Mouse (Mus musculus) ES-Bruce4 (cell line): Measurements from ENCODE around the gene Bak1. TPM values are rescaled to one million over a fixed set of nuclear protein-coding genes. Genes with fewer than 3 reads are reported as not detected.

ENCODE experiments used
- H3K27ac ChIP-seq: 2 replicates; pipeline ENCODE4 v1.5.1; 2012; ENCODE audit warnings: low read length, inconsistent platforms; ENCODE audit not compliant: insufficient read depth
- H3K27me3 ChIP-seq: 2 replicates; pipeline ENCODE4 v1.6.1; 2012; ENCODE audit warnings: mild to moderate bottlenecking, low read length, inconsistent platforms; ENCODE audit not compliant: control insufficient read depth, poor library complexity, insufficient read depth, severe bottlenecking
- H3K36me3 ChIP-seq: 2 replicates; pipeline ENCODE4 v1.6.1; 2012; ENCODE audit warnings: inconsistent platforms, mild to moderate bottlenecking, low read length, moderate library complexity; ENCODE audit not compliant: control insufficient read depth, poor library complexity, insufficient read depth, severe bottlenecking
- H3K4me1 ChIP-seq: one replicate; pipeline ENCODE4 v1.8.1; 2011; ENCODE audit warnings: low read length; ENCODE audit not compliant: control insufficient read depth, insufficient read depth
- H3K4me3 ChIP-seq: 2 replicates; pipeline ENCODE4 v1.5.1; 2011; ENCODE audit warnings: low read depth, mild to moderate bottlenecking, low read length
- H3K9ac ChIP-seq: 2 replicates; pipeline ENCODE4 v1.6.1; 2012; ENCODE audit warnings: low read depth, mild to moderate bottlenecking, inconsistent platforms; ENCODE audit not compliant: poor library complexity, severe bottlenecking
- H3K9me3 ChIP-seq: replicated peaks from 2 replicates; pipeline ENCODE4 v1.6.1; 2012; ENCODE audit warnings: mild to moderate bottlenecking, low read length, inconsistent platforms; ENCODE audit not compliant: control insufficient read depth, poor library complexity, insufficient read depth, severe bottlenecking
- CTCF ChIP-seq: IDR thresholded peaks from one replicate; pipeline ENCODE4 v1.8.1; 2011; ENCODE audit warnings: low read depth, low read length
- EP300 ChIP-seq: IDR thresholded peaks from 2 replicates; pipeline ENCODE4 v1.6.1; 2011; ENCODE audit warnings: low read depth, low read length; ENCODE audit not compliant: insufficient read depth
- POLR2A ChIP-seq: IDR thresholded peaks from one replicate; pipeline ENCODE4 v1.8.1; 2011; ENCODE audit warnings: low read length; ENCODE audit not compliant: insufficient read depth
- polyA plus RNA-seq: library from polyadenylated mRNA; stranded (reverse); fragments of >200 nt; gene quantifications from 2 replicates; pipeline ENCODE4 v1.2.4, GENCODE M21; 2011; ENCODE audit warnings: low read depth; ENCODE audit not compliant: missing spikeins, insufficient read depth, insufficient read length

Bak1 gene
- polyA plus RNA-seq, 1 experiment = 66.6 TPM

DNA sequence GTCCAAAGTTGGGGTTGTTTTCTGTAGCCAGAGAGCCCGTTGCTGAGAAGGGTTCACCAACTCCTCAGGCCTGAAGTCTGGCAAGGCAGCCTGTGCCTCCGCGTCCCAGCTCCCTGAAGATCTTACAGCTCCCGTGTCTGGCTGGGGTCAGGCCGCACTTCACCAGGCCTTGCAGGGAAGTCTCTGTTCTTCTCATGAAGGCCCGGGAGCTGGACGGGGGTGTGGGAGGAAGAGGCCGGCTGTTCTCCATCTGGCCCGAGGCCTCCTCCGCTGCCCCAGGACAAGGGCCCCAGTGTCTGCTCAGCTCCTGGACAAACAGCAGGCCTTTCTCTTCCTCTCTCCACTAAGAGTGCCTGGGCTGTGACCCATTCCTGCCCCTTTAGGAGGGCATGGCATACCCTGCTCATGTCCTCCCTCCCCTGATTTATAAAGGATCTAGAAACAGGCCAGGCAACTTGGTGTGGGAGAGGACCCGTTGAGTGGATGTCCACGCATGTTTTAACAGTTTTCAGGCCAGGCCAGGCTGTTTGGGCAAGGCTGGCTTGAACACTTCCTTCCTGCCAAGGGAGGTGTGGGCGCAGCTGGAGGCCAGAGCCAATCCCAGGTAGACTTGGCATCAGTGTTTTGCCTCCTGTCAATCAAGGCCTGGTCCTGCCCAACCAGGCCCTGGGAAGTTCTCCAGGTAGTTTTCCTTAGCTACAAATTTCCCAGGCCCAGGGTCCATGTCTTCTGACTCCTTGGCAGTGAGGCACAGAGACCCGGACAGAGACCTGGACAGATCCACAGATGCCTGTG lies 19.8 kb upstream of the Bak1 start:
- no peaks in the 10 kb centered on the region for H3K9me3 ChIP-seq
- no peaks in the 10 kb centered on the region for H3K36me3 ChIP-seq
- H3K4me3 ChIP-seq = no peak overlapping the region
- no peaks in the 10 kb centered on the region for H3K27me3 ChIP-seq
- H3K27ac ChIP-seq = peak overlapping the region; percentile 62
- TF ChIP-seq POLR2A = no peak
- TF ChIP-seq EP300 = no peak
- TF ChIP-seq CTCF = no peak
- H3K4me1 ChIP-seq = peaks cover 13% of the 10 kb centered on the region
- H3K9ac ChIP-seq = no peak overlapping the region

DNA sequence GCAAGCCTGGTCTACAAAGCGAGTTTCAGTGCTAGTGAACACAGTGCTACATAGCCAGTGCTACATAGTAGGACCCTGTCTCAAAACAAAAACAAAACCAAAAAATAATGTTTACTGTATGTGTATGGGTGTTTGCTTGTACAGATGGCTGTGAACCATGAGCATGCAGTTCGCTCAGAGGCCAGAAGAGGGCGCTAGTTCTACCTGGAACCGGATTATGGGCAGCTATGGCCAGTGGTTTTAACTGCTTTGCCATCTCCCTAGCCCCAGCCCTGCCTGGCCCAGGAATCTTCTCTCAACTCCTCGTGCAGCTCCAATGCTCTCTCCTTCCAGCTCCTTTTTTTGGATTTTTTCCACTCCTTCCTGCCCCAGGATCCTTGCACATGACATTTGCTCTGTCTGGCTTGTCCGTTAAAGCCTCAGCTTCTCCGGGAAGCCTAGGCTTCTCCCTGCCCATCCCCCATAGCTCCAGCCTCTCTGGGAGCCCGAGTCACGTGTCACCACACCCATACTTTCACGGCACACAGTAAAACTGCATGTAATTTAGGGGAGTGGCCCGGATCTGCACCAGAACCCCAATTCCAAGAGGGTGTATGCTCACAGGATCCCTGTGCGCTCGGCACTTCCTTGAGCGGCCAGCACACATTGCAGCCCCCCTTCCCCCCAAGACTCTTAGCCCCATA lies 19.1 kb upstream of the Bak1 start:
- Histone ChIP-seq H3K4me1 (peaks cover 14% of the 10 kb centered on the region), H3K9ac (no peak overlapping the region), H3K27ac (peak overlapping the region; percentile 62), H3K36me3 (no peaks in the 10 kb centered on the region), H3K27me3 (no peaks in the 10 kb centered on the region), H3K9me3 (no peaks in the 10 kb centered on the region), H3K4me3 (no peak overlapping the region)
- TF ChIP-seq CTCF = peak; percentile 82
- no peak for TF ChIP-seq POLR2A
- TF ChIP-seq EP300 = 0 out of 2 replicates have a peak, but pooled peaks have one; percentile 3

- H3K4me3 ChIP-seq = no peak overlapping the region
- H3K27me3 ChIP-seq = no peaks in the 10 kb centered on the region
- H3K9me3 ChIP-seq = no peaks in the 10 kb centered on the region
- H3K27ac ChIP-seq = peak overlapping the region; percentile 8; the same call in 1 of the 2 replicates
- no peak for TF ChIP-seq CTCF
- no peak for TF ChIP-seq POLR2A
- TF ChIP-seq EP300 = no peak
- H3K9ac ChIP-seq = no peak overlapping the region
- H3K4me1 ChIP-seq = peaks cover 12% of the 10 kb centered on the region
- H3K36me3 ChIP-seq = no peaks in the 10 kb centered on the region
Measured at GRCm38 (mm10) chr17:27045164-27045563, 16.4 kb upstream of the Bak1 start.

- Histone ChIP-seq H3K4me1 (peaks cover 9% of the 10 kb centered on the region), H3K9me3 (no peaks in the 10 kb centered on the region), H3K36me3 (no peaks in the 10 kb centered on the region), H3K27me3 (no peaks in the 10 kb centered on the region), H3K9ac (peak overlapping the region; percentile 9; the same call in 1 of the 2 replicates), H3K27ac (peak overlapping the region; percentile 82), H3K4me3 (no peak overlapping the region)
- no peak for TF ChIP-seq POLR2A
- TF ChIP-seq EP300 = peak; percentile 95
Measured at GRCm38 (mm10) chr17:27042840-27043239, 14.0 kb upstream of the Bak1 start.

- Histone ChIP-seq H3K4me1 (peaks cover 9% of the 10 kb centered on the region), H3K9me3 (no peaks in the 10 kb centered on the region), H3K27ac (peak overlapping the region; percentile 84), H3K27me3 (no peaks in the 10 kb centered on the region), H3K36me3 (no peaks in the 10 kb centered on the region), H3K9ac (no peak overlapping the region), H3K4me3 (no peak overlapping the region)
- TF ChIP-seq EP300 = no peak
- no peak for TF ChIP-seq POLR2A
- TF ChIP-seq CTCF = no peak
Measured at GRCm38 (mm10) chr17:27041787-27042055, 12.9 kb upstream of the Bak1 start.
